Mouse (Mus musculus): ENCODE measurements around the gene Iqgap2.

Iqgap2 gene

GRCm38 (mm10) chr13:95805469-95806166, 86.1 kb downstream of the Iqgap2 start:
- ChIA-PET CTCF (interaction anchor here in 2 of 4 experiments (0.7 kb wide), 2 partner anchors 18 to 29 kb away, joined by 3 read pairs; no protein-coding TSS in a partner anchor), POLR2A (interaction anchor here in 1 of 4 experiments (1.2 kb wide), 1 partner anchor 84 kb away, joined by 3 read pairs; no protein-coding TSS in a partner anchor)

GRCm38 (mm10) chr13:95804113-95804512, 87.6 kb downstream of the Iqgap2 start:
- POLR2A ChIA-PET, result interaction anchor here in 2 of 4 experiments (0.6 kb wide), 3 partner anchors 39 to 270 kb away, joined by 3 to 7 read pairs (median 3); no protein-coding TSS in a partner anchor
- CTCF ChIA-PET, result no interaction called here

- ChIA-PET CTCF (no interaction called here), POLR2A (no interaction called here)
Measured at GRCm38 (mm10) chr13:95800925-95801324, 90.8 kb downstream of the Iqgap2 start.

- CTCF ChIA-PET, result no interaction called here
- POLR2A ChIA-PET, result no interaction called here
Measured at GRCm38 (mm10) chr13:95799322-95799721, 92.4 kb downstream of the Iqgap2 start.

- ChIA-PET POLR2A (no interaction called here), CTCF (no interaction called here)
Measured at GRCm38 (mm10) chr13:95798721-95799120, 93.0 kb downstream of the Iqgap2 start.

GRCm38 (mm10) chr13:95797530-95797929, 94.2 kb downstream of the Iqgap2 start:
- POLR2A ChIA-PET, result no interaction called here
- CTCF ChIA-PET, result no interaction called here

- ChIA-PET CTCF (no interaction called here), POLR2A (no interaction called here)
Measured at GRCm38 (mm10) chr13:95794346-95794745, 97.4 kb downstream of the Iqgap2 start.

GRCm38 (mm10) chr13:95790883-95791282, 100.8 kb downstream of the Iqgap2 start:
- POLR2A ChIA-PET, result no interaction called here

GRCm38 (mm10) chr13:95788631-95789376, 102.9 kb downstream of the Iqgap2 start:
- ChIA-PET CTCF (no interaction called here), POLR2A (no interaction called here)

More at GRCm38 (mm10) chr13:95790883-95791282, 100.8 kb downstream of the Iqgap2 start:
- CTCF ChIA-PET, result no interaction called here

GRCm38 (mm10) chr13:95782969-95783332, 108.8 kb downstream of the Iqgap2 start:
- ChIA-PET CTCF (no interaction called here), POLR2A (interaction anchor here in 2 of 4 experiments (0.5 to 0.6 kb wide), 2 partner anchors 43 to 163 kb away, joined by 3 to 6 read pairs; no protein-coding TSS in a partner anchor)

GRCm38 (mm10) chr13:95782311-95782968, 109.3 kb downstream of the Iqgap2 start:
- ChIA-PET CTCF (no interaction called here), POLR2A (interaction anchor here in 1 of 4 experiments (0.6 kb wide), 1 partner anchor 164 kb away, joined by 6 read pairs; no protein-coding TSS in a partner anchor)

- ChIA-PET POLR2A (interaction anchor here in 1 of 4 experiments (1.3 kb wide), 1 partner anchor 49 kb away, joined by 3 read pairs; no protein-coding TSS in a partner anchor), CTCF (interaction anchor here in 1 of 4 experiments (0.6 kb wide), 1 partner anchor 89 kb away, joined by 5 read pairs; no protein-coding TSS in a partner anchor)
Measured at GRCm38 (mm10) chr13:95780038-95780437, 111.7 kb downstream of the Iqgap2 start.

GRCm38 (mm10) chr13:95779261-95779660, 112.5 kb downstream of the Iqgap2 start:
- ChIA-PET CTCF (no interaction called here), POLR2A (interaction anchor here in 1 of 4 experiments (1.3 kb wide), 1 partner anchor 50 kb away, joined by 3 read pairs; no protein-coding TSS in a partner anchor)

GRCm38 (mm10) chr13:95778761-95779161, 113.0 kb downstream of the Iqgap2 start:
- ChIA-PET POLR2A (no interaction called here), CTCF (interaction anchor here in 1 of 4 experiments (0.6 to 0.7 kb wide), 2 partner anchors 98 to 316 kb away, joined by 3 read pairs; no protein-coding TSS in a partner anchor)

- POLR2A ChIA-PET, result interaction anchor here in 1 of 4 experiments (1.0 kb wide), 1 partner anchor 113 kb away, joined by 6 read pairs; no protein-coding TSS in a partner anchor
- CTCF ChIA-PET, result interaction anchor here (0.6 to 1.8 kb wide), 13 partner anchors 8 to 315 kb away, joined by 3 to 10 read pairs (median 3); partner anchors contain the start of gene Iqgap2 (in 2 of the 4)
Measured at GRCm38 (mm10) chr13:95777651-95778391, 113.9 kb downstream of the Iqgap2 start.

GRCm38 (mm10) chr13:95777237-95777636, 114.5 kb downstream of the Iqgap2 start:
- POLR2A ChIA-PET, result interaction anchor here in 1 of 4 experiments (1.0 kb wide), 1 partner anchor 114 kb away, joined by 6 read pairs; no protein-coding TSS in a partner anchor

GRCm38 (mm10) chr13:95774966-95775696, 116.6 kb downstream of the Iqgap2 start:
- ChIA-PET POLR2A (interaction anchor here in 1 of 4 experiments (0.7 kb wide), 1 partner anchor 229 kb away, joined by 4 read pairs; no protein-coding TSS in a partner anchor), CTCF (interaction anchor here in 1 of 4 experiments (0.5 kb wide), 1 partner anchor 89 kb away, joined by 3 read pairs; no protein-coding TSS in a partner anchor)

More at GRCm38 (mm10) chr13:95777237-95777636, 114.5 kb downstream of the Iqgap2 start:
- CTCF ChIA-PET, result interaction anchor here (0.6 to 1.8 kb wide), 13 partner anchors 12 to 218 kb away, joined by 3 to 10 read pairs (median 3); partner anchors contain the start of gene Iqgap2 (in 2 of the 4)

GRCm38 (mm10) chr13:95765017-95765416, 126.7 kb downstream of the Iqgap2 start:
- POLR2A ChIA-PET, result interaction anchor here in 1 of 4 experiments (0.7 kb wide), 1 partner anchor 68 kb away, joined by 3 read pairs; no protein-coding TSS in a partner anchor
- CTCF ChIA-PET, result interaction anchor here in 2 of 4 experiments (0.6 to 1.3 kb wide), 3 partner anchors 12 to 128 kb away, joined by 4 to 5 read pairs (median 5); no protein-coding TSS in a partner anchor

Data from embryonic stem cell, embryonic (primary cell).